Mouse (Mus musculus): ENCODE results near the gene Samd4b.

DNA sequence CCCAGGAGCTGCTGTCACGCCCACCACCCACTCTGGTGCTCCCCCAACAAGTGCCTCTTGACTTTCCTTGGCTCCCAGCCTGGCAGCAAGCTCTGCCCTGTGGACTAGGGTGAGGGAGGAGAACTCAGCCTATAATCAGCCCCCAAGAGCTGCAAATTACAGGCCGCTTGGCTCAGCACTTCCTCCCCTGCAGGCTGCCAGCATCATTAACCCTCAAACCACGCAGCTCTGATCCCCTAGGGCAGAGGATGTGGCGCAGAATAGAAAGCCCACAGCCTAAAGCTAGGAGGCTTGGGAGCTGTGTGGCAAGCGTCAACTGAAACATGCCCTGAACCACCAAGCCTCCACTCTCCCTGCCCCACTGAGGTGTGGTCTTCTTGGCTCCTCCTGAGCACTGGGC is 32.5 kb downstream of the Samd4b start:
- no peak for TF ChIP-seq CTCF (IDR thresholded peaks at IDR 0.05; ENCODE audit: low read depth)
- no peak for TF ChIP-seq EP300 (IDR thresholded peaks at IDR 0.05; ENCODE audit: low read depth)
